Mouse (Mus musculus) thymus, postnatal 10 days (tissue): ENCODE measurements around the gene Spdef.

ENCODE experiments used
- DNase-seq, 2 experiments: peaks; one replicate each; pipeline ENCODE4 v3.0.0; 2021; ENCODE audit warnings: low spot score in 2 of 2

The Spdef gene

DNA sequence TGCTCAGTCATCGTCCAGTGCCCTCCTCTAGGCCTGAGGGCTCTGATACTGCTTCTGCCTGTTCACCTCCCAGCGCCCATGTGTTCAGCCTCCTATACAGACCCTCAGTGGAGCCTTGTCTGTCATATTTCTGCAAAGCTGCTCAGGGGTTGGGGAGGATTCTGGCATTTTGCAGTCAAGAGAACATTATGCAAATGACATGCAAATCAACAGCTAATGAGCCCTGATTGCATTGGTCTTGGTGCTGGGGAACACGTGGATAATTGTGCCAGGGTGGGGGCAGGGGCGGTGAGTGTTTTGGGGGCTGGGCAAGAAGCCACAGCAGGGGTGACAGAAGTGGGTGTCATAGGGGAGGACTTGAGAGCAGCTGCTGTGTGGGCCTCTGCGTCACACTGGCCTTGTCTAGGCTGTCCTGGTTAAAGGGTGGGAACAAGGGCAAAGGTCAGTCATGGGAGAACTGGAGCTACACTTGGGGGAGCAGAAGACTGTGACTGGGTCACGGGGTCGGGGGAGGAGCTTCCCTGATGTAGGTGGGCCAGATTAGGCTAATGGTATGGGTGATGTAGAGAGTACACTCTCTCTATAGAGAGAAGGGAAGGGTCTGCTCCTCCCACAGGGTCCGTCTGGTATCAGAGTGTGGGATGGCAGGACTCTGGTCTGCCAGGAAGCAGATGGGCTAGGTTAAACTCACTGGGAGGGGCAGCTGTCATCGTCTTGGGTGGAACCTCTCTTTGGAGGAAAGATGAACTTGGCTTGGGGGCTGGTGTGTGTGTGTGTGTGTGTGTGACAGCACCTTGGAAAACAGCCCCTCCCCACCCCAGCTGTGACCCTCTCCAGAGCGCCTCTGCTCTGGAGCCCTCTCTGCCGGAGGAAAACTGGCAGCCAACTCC lies 49.6 kb downstream of the Spdef start:
- DNase-seq, result no peak

DNA sequence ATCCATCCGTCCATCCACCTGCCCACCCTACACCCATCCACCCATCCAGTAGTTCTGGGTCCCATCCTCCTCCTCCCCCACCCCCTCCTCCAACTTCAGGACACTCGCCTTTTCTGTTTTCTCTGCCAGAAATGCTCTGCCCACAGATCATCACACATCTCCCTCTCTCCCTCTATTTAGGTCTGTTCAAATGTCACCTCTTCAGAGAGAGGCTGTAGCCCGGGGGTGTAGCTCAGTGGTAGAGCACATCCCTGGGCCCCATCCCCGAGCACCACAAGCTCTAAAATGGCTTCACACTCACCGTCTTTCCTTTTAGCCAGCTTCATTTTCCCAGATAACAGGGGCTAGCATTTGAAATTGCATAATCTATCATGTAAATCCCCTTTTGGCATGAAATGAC lies 51.0 kb downstream of the Spdef start:
- no peak for DNase-seq

DNA sequence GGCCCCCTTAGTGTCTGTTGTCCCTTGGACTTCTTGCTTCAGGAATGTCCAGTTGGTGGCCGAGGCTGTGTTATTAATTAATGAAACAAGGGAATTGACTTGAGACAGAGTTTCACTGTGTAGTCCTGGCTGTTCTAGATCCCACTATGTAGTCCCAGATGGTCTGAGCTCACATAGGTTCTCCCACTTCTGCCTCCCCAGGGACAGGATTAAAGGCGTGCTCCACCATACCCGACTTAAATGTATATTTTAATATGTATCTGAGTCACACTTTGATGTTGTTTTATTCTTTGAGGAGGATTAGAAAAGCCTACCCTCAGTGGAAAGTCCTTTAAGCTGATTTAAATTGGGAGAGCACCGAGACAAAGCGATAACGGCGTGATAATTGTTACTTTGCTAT lies 52.5 kb downstream of the Spdef start:
- no peak for DNase-seq

DNA sequence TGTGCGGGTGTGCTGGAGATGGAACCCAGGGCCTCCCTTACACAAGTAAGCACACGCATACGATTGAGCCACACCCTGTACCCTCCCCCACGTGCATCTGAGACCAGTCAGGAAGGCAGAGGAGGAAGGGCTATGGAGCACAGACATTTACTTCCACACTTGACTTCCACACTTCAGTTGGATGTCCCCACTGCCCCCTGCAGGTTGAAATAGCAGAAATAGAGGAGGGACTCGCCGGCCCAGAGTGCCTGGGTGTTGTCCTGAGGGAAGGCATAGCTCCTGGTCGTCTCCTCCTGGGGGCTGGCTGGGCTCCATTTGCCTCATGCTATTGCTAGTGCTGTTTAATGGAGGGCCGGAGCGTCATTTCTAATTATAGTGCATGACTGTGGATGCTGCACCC lies 53.3 kb downstream of the Spdef start:
- no peak for DNase-seq

DNA sequence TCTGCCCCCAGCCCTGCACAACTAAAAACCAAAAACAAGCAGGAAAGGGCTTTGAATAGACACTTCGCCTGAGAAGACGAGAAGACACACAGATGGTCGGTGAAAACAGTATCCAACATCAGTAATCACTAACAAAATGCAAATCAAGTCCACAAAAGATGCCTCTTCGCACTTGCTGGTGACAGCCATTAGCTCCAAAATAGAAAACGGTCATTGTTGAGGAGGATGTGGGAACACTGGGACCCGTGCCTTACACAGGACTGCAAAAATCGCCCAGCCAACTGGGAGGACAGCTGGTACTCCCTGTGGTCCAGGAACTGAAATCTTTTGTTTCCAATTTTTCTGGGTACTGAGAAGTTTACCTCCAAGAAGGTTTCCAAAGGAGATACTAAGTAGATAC lies 54.8 kb downstream of the Spdef start:
- DNase-seq, result no peak

DNA sequence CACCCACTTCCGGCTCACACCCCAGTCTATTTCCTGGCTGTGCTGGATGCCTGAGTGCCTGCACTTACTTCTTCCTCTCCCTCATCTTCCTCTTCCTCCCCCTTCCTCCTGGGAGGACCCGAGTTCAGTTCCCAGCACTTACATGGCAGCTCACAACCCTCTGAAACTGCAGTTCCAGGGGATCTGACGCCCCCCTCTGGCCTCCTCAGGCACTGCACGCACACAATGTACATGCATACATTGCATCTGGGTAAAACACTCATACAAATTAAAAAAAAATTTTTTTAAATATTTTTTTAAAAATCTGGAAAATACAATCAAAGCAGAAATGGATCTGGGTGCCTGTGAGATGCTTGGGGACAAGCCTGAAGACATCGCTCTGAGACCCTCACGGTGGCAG lies 57.0 kb downstream of the Spdef start:
- DNase-seq, result no peak
